Mouse (Mus musculus): Measurements from ENCODE around the gene Gm37240.

Gm37240 gene

DNA sequence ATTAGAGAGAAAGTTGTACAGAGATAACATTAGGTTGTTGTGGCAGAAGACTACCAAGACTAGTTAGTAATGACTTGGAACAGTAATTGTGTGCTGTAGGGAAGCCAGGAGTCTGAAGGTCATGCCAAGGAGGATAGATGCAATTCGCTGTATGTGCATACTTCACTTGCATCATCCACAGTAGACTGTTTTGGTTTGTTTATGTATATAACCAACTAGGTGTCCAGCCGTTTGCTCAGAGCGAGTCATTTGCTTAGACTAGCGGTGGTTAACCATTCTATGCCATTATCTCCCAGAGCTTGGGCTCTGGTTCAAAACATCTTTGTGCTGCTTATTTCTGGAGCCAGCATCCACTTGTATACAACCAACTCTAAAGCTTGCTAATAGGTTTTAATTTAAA is 937.9 kb downstream of the Gm37240 start:
- in situ Hi-C loops (cut with MboI; ENCODE audit: unreplicated experiment in 2 of 2), result loop anchor here in 1 of 2 experiments (25.0 kb wide), 1 partner anchor 1163 kb away; no protein-coding TSS in a partner anchor

DNA sequence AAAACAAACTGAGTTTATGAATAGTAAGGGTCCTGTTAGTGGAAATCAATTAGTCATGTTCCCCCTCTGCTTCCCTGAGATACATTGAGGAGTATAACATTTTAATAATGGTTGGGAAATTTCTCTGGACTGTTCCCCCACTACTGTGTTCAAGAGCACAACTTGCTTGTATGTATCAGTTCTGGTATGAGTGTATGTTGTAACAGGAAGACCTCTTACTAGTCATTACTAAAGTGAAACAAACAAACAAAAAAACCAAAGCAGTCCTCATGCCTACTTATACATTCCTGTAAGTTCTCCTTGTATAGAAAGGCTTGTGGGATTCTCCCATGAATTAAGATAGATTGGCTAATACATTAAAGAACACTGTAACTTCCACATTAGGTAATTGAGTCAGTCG is 940.9 kb downstream of the Gm37240 start:
- in situ Hi-C loops (cut with MboI; ENCODE audit: unreplicated experiment in 2 of 2), result loop anchor here in 1 of 2 experiments (25.0 kb wide), 1 partner anchor 1166 kb away; no protein-coding TSS in a partner anchor

DNA sequence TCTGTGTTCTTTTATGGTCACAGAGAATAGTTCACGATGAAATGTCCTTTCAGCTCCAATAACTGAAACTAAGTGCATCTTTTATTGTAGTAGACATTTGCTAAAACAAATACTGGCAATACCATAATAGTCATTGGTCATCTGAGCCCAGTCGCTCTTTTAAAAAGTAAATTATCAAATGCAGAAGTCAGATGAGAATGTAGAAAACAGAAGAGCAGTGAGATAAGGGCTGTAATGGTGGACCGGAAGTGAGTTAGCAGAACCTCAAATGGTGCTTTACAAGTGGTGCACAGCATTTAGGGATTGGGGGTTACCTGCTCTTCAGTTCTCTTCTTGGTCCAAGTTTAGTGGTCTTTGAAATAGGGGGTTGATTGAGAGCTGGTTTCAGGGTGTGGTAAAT is 942.4 kb downstream of the Gm37240 start:
- in situ Hi-C loops (cut with MboI; ENCODE audit: unreplicated experiment in 2 of 2), result loop anchor here in 1 of 2 experiments (25.0 kb wide), 1 partner anchor 1167 kb away; no protein-coding TSS in a partner anchor

DNA sequence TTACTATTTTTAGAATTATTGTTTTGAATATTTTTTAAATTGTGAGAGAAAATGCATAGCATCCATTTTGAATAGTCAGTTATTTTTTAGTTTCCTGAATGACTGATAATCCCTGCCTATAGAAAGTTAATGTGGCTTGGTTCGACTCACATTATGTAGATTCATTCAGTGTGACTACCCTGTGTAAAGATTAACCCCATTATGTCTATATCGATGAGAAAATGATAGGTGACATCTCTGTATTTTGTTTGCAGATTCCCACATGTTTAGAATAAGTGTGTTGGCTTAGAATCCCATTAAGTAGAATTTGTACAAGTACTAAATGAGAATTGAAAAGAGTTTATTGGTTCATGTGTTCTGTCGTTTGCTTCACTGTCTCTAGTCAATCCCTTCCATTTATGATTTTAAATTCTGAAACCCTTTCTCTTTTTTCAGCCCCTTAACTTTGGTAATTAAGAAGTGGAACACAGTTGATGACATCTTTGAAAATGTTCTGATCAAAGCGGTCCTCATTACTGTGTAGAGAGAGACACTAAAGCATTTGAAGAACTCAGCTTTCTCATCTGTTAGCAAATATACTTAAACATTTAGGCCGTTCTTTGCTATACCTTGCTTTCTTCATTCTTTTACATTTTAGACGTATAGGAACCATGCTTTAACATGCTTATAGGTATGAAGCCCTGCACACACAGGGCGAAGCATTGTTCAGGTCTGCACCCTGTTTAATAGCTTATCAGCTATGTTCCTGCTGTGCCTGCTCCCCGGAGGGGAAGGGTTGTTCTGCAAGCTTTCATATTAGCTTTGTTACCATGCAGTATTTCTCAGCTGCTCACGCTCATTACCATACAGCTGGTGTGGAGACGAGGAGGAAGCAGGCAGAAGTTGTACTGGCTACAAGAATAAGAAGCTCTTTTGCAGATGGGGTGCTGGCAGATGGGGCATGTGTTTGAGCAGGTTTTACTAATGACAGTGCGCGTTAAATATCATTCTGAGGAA is 949.7 kb downstream of the Gm37240 start:
- in situ Hi-C loops (cut with MboI; ENCODE audit: unreplicated experiment in 2 of 2), result loop anchor here in 1 of 2 experiments (25.0 kb wide), 1 partner anchor 1175 kb away; no protein-coding TSS in a partner anchor

DNA sequence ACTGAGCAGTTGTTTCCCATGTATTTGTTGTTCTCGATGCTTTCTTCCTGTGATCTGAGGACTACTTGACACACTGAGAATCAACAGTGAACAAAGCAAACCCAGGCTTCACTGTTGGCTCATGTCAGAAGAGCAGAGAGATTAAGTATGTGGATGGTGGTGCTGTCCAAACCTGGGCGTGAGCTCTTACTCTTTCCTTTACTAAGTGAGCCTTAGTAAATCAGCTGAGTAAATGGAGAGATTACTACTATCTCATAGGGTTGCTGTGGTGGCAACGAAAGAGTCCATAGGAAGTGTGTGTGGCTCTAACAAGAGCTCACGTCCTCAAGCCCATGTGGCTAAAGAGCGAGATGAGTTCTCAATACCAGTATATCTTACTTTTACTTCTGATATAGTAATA is 950.4 kb downstream of the Gm37240 start:
- in situ Hi-C loops (cut with MboI; ENCODE audit: unreplicated experiment in 2 of 2), result loop anchor here in 1 of 2 experiments (25.0 kb wide), 1 partner anchor 1175 kb away; no protein-coding TSS in a partner anchor

DNA sequence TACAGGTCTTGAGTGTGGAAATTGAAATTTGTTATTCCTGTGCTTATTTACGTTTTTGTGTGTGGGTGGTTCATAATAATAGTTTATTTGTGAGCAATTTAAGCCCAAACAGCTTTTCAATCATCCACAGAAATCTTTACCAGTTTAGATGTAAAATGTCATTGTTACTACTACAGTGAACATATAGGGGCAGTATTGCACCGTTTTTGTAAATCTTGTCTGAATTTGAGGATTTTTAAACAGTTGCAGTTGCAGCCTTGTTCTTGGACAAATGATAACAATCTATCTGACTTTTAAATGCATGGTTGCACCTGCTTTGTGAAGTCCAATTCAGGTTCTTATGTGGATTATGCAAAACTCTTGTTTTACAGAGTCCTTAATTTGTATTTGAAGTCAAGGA is 951.1 kb downstream of the Gm37240 start:
- in situ Hi-C loops (cut with MboI; ENCODE audit: unreplicated experiment in 2 of 2), result loop anchor here in 1 of 2 experiments (25.0 kb wide), 1 partner anchor 1176 kb away; no protein-coding TSS in a partner anchor

DNA sequence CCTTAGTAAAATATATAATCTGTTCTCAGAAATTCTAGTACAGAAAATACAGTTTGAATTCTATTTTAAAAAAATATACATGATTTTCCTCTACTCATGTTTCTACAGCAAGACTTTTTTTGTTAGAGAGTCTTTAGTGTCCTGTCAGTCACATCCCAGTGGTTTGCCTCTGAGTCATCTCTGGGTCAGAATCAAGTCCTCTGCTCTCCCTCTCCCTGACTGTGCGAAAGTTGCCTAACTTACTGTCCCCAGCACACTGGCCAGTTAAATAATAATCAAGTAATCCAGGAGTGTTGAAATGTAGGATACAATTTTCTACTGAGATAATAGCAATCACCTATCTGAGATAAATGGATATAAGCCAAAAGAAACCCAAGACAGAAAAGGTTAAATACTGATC is 951.6 kb downstream of the Gm37240 start:
- in situ Hi-C loops (cut with MboI; ENCODE audit: unreplicated experiment in 2 of 2), result loop anchor here in 1 of 2 experiments (25.0 kb wide), 1 partner anchor 1177 kb away; no protein-coding TSS in a partner anchor

DNA sequence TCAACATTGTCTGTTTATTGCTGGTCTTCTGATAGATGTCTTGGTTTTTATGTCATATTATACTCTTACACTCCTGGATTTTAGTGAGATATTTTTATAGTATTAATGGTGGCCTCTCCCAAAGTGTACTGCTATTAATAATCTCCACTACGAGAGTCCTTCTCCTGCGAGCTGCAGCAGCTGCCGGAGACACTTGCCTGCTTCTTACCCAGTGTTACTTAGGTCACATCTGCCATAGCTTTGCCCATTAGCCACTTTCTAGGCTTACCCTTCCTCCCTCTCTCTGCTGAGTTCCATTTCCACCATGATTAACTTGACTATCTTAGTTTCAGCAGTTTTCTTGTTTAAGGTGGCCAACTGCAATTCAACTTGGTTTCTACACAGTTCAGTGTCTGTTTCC is 956.6 kb downstream of the Gm37240 start:
- in situ Hi-C loops (cut with MboI; ENCODE audit: unreplicated experiment in 2 of 2), result loop anchor here in 1 of 2 experiments (25.0 kb wide), 1 partner anchor 1182 kb away; no protein-coding TSS in a partner anchor

DNA sequence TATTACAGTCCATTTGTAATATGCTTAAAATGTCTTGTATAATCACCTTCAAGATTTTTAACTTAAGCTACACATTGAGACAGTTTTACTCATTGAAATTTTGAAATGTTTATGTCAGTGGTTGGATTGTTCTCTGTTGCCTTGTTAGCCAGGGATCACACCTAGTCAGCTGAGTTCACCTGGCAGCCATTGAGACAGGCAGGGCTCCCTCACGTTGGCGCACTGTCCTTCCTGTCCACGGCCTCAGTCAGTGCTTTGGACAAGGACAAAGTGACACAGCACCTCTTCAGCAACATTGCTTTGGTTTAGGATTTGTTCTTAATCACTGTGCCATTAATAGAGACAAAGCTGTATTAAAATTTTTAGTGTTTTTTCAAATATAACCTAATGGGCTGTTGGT is 958.1 kb downstream of the Gm37240 start:
- in situ Hi-C loops (cut with MboI; ENCODE audit: unreplicated experiment in 2 of 2), result loop anchor here in 1 of 2 experiments (25.0 kb wide), 1 partner anchor 1183 kb away; no protein-coding TSS in a partner anchor

DNA sequence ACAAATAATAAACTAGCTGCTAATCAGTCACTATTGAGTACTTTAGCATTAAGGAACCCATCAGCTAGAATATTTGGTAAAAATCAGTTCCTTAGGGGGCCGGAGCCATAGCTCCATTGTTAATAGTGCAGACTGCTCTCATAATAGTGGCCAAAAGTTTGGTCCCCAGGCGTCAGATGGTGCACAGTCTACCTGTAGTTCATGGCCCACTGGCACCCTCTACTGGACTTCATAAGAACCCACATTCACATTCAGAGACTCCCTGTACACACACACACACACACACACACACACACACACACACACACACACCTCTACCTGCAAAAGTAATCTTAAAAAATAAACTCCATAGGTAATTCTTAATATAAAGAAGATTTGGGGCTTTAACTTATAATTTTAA is 959.4 kb downstream of the Gm37240 start:
- in situ Hi-C loops (cut with MboI; ENCODE audit: unreplicated experiment in 2 of 2), result loop anchor here in 1 of 2 experiments (25.0 kb wide), 1 partner anchor 1184 kb away; no protein-coding TSS in a partner anchor

DNA sequence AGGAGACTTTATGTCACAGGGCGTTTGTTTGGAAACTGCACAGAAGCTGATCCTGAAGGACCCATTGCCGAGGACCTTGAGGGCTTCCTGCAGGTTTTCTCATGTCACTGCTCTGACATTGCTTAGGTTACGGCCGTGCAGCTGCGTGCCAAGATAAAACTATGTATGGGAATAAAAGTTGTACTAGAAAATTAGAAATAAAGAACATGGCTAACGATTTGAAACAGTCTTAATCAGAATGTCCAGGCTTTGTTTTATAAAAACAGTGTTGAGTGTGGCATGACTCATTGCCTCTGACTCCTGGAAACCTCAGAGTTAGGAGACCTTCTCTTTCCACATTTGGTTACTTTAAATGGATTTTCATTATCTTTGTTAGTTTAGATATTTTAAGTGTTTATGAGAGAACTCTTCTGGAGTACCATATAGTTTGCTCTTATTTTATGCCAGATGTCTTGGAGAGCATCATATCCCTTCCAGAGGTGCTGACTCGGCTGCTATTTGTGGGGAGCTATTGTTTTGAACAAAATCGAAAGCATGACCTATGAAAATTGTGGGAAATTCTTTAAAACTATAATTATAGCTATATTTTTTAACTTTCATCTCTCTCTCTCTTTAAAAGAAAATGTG is 960.0 kb downstream of the Gm37240 start:
- in situ Hi-C loops (cut with MboI; ENCODE audit: unreplicated experiment in 2 of 2), result loop anchor here in 1 of 2 experiments (25.0 kb wide), 1 partner anchor 1185 kb away; no protein-coding TSS in a partner anchor

DNA sequence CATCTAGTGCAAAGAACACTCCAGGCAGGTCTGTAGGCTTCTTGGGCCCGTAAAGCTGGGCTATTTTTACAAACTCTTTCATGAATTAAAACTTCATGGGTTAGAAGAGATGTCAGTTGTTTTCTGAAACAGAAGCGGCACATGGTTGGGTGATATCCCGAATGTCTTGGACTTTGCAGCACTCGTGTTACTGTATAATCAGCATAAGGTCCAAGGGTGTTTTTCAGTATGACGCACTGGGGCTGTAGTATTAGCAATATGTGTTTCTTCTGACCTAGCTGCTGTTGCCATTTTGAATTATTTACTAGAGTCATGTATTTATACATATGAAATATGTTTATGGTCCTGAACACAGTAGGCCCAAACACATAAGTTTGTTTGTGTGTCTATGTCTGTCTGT is 961.2 kb downstream of the Gm37240 start:
- in situ Hi-C loops (cut with MboI; ENCODE audit: unreplicated experiment in 2 of 2), result loop anchor here in 1 of 2 experiments (25.0 kb wide), 1 partner anchor 1186 kb away; no protein-coding TSS in a partner anchor

DNA sequence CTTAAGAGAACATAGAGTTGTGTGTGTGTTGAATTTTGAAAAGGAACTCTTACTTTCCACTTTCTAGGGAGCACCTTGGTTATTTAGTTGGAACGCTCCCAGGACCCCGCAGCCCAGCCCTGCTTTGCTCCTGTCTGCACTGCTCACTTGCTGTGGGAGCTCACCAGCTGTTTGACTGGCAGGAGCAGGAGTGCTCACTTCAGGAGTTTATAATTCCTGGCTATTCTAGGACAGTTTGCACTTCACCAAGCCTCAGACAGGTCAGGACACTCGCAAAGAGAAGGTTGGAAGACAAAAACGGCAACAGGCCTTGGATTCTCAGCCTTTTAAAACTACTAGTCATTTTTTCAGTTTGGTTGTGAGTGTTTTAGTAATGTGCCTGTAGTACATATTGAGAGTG is 962.1 kb downstream of the Gm37240 start:
- in situ Hi-C loops (cut with MboI; ENCODE audit: unreplicated experiment in 2 of 2), result loop anchor here in 1 of 2 experiments (25.0 kb wide), 1 partner anchor 1187 kb away; no protein-coding TSS in a partner anchor

DNA sequence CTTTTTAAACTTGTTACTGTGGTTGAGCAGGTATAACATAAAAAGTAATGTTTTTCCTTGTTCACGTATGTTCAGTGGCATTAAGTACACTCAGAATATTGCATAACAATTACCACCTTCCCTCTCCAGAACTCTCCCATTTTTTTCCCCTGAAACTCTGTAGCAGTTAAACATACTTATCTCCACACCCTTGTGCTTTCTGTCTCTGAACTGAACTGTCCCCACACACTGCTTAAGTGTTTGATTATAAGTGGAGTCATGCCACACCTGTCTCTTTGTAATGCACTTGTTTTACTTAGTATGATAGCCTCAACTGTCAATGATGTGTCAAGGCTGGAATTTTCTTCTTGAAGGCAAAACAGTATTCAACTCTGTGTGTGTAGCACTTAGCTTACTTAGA is 963.6 kb downstream of the Gm37240 start:
- in situ Hi-C loops (cut with MboI; ENCODE audit: unreplicated experiment in 2 of 2), result no loop called here

DNA sequence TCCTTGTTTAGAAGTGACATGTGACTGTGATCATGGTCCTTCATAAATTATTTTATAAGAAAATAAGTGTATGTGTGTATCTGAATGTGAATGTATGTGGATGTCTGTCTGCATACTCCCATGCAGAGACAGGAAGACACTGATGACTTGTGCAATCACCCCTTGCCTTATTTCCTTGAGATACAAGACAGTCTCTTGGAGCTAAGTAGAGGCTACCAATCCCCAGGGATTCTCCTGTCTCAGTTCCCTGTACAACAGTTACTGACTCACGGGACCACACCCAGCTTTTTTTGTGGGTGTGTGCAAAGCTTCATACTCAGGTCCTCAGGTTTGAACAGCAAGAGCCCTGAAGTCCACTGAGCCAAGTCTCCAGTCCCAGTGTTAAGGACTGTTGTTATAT is 964.1 kb downstream of the Gm37240 start:
- in situ Hi-C loops (cut with MboI; ENCODE audit: unreplicated experiment in 2 of 2), result no loop called here

DNA sequence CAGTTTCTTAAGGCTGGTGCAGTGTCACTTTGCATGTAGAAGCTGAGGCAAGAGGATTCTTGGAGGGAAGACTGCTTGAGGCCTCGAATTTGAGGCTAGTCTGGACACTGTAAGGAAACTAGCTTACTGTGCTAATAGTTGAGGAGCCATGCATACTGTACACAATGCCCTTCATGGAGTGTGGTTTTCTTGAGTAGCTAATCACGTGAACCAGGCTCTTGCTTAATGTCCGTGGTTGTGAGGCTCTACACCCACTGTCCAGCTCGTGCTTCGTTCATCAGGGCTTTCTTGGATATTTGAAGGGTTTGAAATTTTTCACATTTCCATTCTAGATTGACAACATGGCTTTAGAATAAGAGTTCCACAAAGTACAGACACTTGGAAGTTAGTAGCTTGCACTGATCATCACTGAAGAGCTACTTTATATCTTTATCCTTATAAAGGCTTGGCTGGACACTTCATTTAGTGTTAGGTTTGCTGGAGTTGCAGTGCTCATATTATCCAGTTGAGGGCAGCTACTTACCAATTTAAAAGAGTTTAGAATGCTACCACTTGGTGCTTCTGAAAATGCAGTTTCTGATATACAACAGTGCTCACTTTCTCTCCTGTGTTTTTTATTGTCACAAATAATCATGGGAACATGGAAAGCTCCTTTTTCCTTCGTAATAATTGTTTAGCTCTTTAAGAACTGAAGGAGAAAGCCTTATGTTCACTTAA is 965.5 kb downstream of the Gm37240 start:
- in situ Hi-C loops (cut with MboI; ENCODE audit: unreplicated experiment in 2 of 2), result no loop called here

DNA sequence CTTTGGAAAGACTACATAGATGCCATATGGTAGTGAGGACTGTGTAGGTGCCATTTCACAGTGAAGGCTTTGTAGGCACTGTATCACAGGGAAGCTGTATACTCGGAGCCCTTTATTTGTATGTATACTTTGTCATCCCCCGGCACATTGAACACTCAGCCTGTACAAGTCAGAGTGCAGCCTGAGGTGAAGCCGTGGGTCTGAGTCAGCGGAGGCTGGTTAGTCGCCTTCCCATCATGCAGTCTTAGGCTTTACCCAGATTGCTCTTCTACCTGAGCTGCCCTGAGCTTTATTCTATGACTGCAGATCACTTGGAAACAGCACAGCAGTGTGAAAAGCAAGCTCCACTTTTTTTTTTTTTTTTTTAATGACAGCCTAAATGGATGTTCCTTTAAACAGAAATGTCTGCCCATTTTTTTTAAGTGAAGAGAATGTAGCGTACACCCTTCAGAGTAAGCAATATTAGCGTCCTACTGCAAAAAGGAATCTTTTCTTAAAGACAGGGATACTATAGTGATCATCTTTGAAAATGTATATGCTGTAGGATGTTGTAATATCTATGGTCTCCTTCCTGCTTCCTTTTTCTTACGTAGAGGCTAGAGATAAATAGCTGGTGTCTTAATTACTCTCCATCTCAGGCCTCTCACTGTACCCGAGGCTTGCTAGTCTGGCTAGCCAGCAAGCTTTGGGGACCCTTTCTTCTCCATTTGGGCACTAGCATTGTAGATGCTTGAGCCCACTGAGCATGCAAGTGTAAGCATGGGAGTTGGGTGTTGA is 969.2 kb downstream of the Gm37240 start:
- in situ Hi-C loops (cut with MboI; ENCODE audit: unreplicated experiment in 2 of 2), result loop anchor here in 1 of 2 experiments (10.0 kb wide), 1 partner anchor 1197 kb away; no protein-coding TSS in a partner anchor

DNA sequence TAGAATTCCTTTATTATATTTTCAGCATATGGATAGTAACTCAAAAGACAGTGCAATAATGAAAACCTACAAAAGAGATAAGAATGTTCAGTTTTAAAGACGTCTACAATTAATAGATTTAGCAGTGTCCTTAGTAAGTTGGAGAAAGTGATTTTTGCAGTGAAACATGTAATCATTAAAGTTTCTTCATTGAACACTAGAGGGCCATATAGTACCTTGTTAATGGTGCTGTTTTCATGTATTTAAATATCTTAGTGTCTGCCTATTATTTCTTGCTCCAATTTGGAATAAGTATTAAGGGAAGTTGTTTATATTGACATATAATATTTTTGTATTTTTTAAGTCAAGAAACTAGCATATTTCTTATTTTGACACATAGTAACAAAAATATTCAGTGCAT is 973.0 kb downstream of the Gm37240 start:
- in situ Hi-C loops (cut with MboI; ENCODE audit: unreplicated experiment in 2 of 2), result loop anchor here in 1 of 2 experiments (10.0 kb wide), 1 partner anchor 1201 kb away; no protein-coding TSS in a partner anchor

DNA sequence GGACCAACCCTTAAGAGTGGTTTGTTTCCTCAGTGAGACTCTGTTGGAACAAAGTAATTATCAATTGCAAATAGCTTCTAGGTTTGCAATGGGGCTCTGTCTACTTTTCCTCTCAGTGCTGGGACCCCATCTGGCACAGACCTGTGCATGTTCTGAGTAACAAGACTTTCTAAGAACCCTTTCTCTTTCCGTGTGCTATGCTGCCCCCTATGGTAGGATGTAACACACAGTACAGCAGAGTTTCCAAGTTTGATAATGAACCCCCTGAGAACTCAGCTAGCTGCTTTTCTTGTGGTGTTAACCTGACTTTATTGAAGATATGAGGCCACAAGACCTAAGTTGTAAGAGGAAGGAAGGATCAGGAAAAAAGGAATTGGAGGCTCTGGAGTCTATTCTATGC is 980.8 kb downstream of the Gm37240 start:
- in situ Hi-C loops (cut with MboI; ENCODE audit: unreplicated experiment in 2 of 2), result loop anchor here in 1 of 2 experiments (10.0 kb wide), 1 partner anchor 572 kb away; no protein-coding TSS in a partner anchor
